Mouse (Mus musculus): ENCODE data around the gene Cyp2w1. TPM values are rescaled to one million over a fixed set of nuclear protein-coding genes. Genes with fewer than 3 reads are reported as not detected.

The Cyp2w1 gene
- polyA plus RNA-seq, 1 experiment from 2014 or later = not detected

GRCm38 (mm10) chr5:139395528-139395927, 43.1 kb downstream of the Cyp2w1 start:
- Histone ChIP-seq H3K27ac (ENCODE audit: low read depth, low read length) (no peak overlapping the region), H3K4me2 (no peak overlapping the region), H3K9ac (ENCODE audit: low read depth, low read length) (no peak overlapping the region), H3K36me3 (ENCODE audit: control insufficient read depth, insufficient read depth, low read length) (peaks cover 14% of the 10 kb centered on the region), H3K27me3 (replicated peaks; ENCODE audit: control insufficient read depth, insufficient read depth, low read length) (no peaks in the 10 kb centered on the region), H3K9me3 (ENCODE audit: control insufficient read depth, low read length) (no peaks in the 10 kb centered on the region), H3K4me1 (replicated peaks; ENCODE audit: control insufficient read depth, insufficient read depth, low read length) (peaks cover 46% of the 10 kb centered on the region), H3K4me3 (ENCODE audit: low read depth, low read length) (no peak overlapping the region)
- WGBS = 93% methylated on average over 4 of the region's 4 CpGs
- no peak for ATAC-seq (replicated peaks; ENCODE audit: low FRiP score)
- DNase-seq (ENCODE audit: low spot score) = no peak

GRCm38 (mm10) chr5:139397359-139397916, 45.0 kb downstream of the Cyp2w1 start:
- Histone ChIP-seq H3K4me2 (no peak overlapping the region), H3K36me3 (ENCODE audit: control insufficient read depth, insufficient read depth, low read length) (peaks cover 9% of the 10 kb centered on the region), H3K27ac (ENCODE audit: low read depth, low read length) (no peak overlapping the region), H3K9ac (ENCODE audit: low read depth, low read length) (no peak overlapping the region), H3K9me3 (ENCODE audit: control insufficient read depth, low read length) (no peaks in the 10 kb centered on the region), H3K4me1 (replicated peaks; ENCODE audit: control insufficient read depth, insufficient read depth, low read length) (peaks cover 32% of the 10 kb centered on the region), H3K27me3 (replicated peaks; ENCODE audit: control insufficient read depth, insufficient read depth, low read length) (no peaks in the 10 kb centered on the region), H3K4me3 (ENCODE audit: low read depth, low read length) (no peak overlapping the region)
- DNase-seq (ENCODE audit: low spot score) (no peak), ATAC-seq (replicated peaks; ENCODE audit: low FRiP score) (no peak)
- WGBS = 82% methylated on average over 4 of the region's 4 CpGs

GRCm38 (mm10) chr5:139397959-139398753, 45.7 kb downstream of the Cyp2w1 start:
- ATAC-seq (replicated peaks; ENCODE audit: low FRiP score) = peak; percentile 76

GRCm38 (mm10) chr5:139398786-139399185, 46.4 kb downstream of the Cyp2w1 start:
- no peaks in the 10 kb centered on the region for H3K9me3 ChIP-seq (ENCODE audit: control insufficient read depth, low read length)
- no peak overlapping the region; the same call in 1 of the 2 replicates for H3K27ac ChIP-seq (ENCODE audit: low read depth, low read length)
- H3K4me3 ChIP-seq (ENCODE audit: low read depth, low read length) = no peak overlapping the region
- no peak overlapping the region for H3K9ac ChIP-seq (ENCODE audit: low read depth, low read length)
- WGBS = 76% methylated on average over 5 of the region's 5 CpGs
- peaks cover 33% of the 10 kb centered on the region for H3K4me1 ChIP-seq (replicated peaks; ENCODE audit: control insufficient read depth, insufficient read depth, low read length)
- ATAC-seq (replicated peaks; ENCODE audit: low FRiP score) = no peak
- DNase-seq (ENCODE audit: low spot score) = no peak
- no peaks in the 10 kb centered on the region for H3K27me3 ChIP-seq (replicated peaks; ENCODE audit: control insufficient read depth, insufficient read depth, low read length)
- H3K4me2 ChIP-seq = no peak overlapping the region
- H3K36me3 ChIP-seq (ENCODE audit: control insufficient read depth, insufficient read depth, low read length) = no peaks in the 10 kb centered on the region

More at GRCm38 (mm10) chr5:139397959-139398753, 45.7 kb downstream of the Cyp2w1 start:
- Histone ChIP-seq H3K4me1 (replicated peaks; ENCODE audit: control insufficient read depth, insufficient read depth, low read length) (peaks cover 32% of the 10 kb centered on the region), H3K4me2 (no peak overlapping the region), H3K4me3 (ENCODE audit: low read depth, low read length) (no peak overlapping the region), H3K36me3 (ENCODE audit: control insufficient read depth, insufficient read depth, low read length) (peaks cover 2% of the 10 kb centered on the region), H3K27me3 (replicated peaks; ENCODE audit: control insufficient read depth, insufficient read depth, low read length) (no peaks in the 10 kb centered on the region), H3K9me3 (ENCODE audit: control insufficient read depth, low read length) (no peaks in the 10 kb centered on the region), H3K9ac (ENCODE audit: low read depth, low read length) (no peak overlapping the region), H3K27ac (ENCODE audit: low read depth, low read length) (no peak overlapping the region; the same call in 1 of the 2 replicates)
- WGBS = 28% methylated on average over 5 of the region's 5 CpGs
- DNase-seq (ENCODE audit: low spot score) = peak; percentile 81

- H3K9me3 ChIP-seq (ENCODE audit: control insufficient read depth, low read length) = no peaks in the 10 kb centered on the region
- no peak overlapping the region for H3K4me3 ChIP-seq (ENCODE audit: low read depth, low read length)
- no peaks in the 10 kb centered on the region for H3K27me3 ChIP-seq (replicated peaks; ENCODE audit: control insufficient read depth, insufficient read depth, low read length)
- ATAC-seq (replicated peaks; ENCODE audit: low FRiP score) (no peak), DNase-seq (ENCODE audit: low spot score) (no peak)
- 90% methylated on average over 14 of the region's 14 CpGs for WGBS
- peaks cover 33% of the 10 kb centered on the region for H3K4me1 ChIP-seq (replicated peaks; ENCODE audit: control insufficient read depth, insufficient read depth, low read length)
- no peak overlapping the region for H3K27ac ChIP-seq (ENCODE audit: low read depth, low read length)
- H3K9ac ChIP-seq (ENCODE audit: low read depth, low read length) = no peak overlapping the region
- no peak overlapping the region for H3K4me2 ChIP-seq
- no peaks in the 10 kb centered on the region for H3K36me3 ChIP-seq (ENCODE audit: control insufficient read depth, insufficient read depth, low read length)
Observed at GRCm38 (mm10) chr5:139399991-139400390, 47.6 kb downstream of the Cyp2w1 start.

- Histone ChIP-seq H3K27ac (ENCODE audit: low read depth, low read length) (no peak overlapping the region), H3K4me1 (replicated peaks; ENCODE audit: control insufficient read depth, insufficient read depth, low read length) (peaks cover 41% of the 10 kb centered on the region), H3K9me3 (ENCODE audit: control insufficient read depth, low read length) (no peaks in the 10 kb centered on the region), H3K9ac (ENCODE audit: low read depth, low read length) (no peak overlapping the region), H3K4me3 (ENCODE audit: low read depth, low read length) (no peak overlapping the region), H3K27me3 (replicated peaks; ENCODE audit: control insufficient read depth, insufficient read depth, low read length) (no peaks in the 10 kb centered on the region), H3K36me3 (ENCODE audit: control insufficient read depth, insufficient read depth, low read length) (no peaks in the 10 kb centered on the region), H3K4me2 (no peak overlapping the region)
- no peak for ATAC-seq (replicated peaks; ENCODE audit: low FRiP score)
- 89% methylated on average over 2 of the region's 2 CpGs for WGBS
- DNase-seq (ENCODE audit: low spot score) = no peak
Observed at GRCm38 (mm10) chr5:139402106-139402505, 49.7 kb downstream of the Cyp2w1 start.

- H3K27ac ChIP-seq (ENCODE audit: low read depth, low read length) = peak overlapping the region; percentile 71; the same call in 1 of the 2 replicates
- H3K27me3 ChIP-seq (replicated peaks; ENCODE audit: control insufficient read depth, insufficient read depth, low read length) = no peaks in the 10 kb centered on the region
- ATAC-seq (replicated peaks; ENCODE audit: low FRiP score) (no peak), DNase-seq (ENCODE audit: low spot score) (no peak)
- peaks cover 32% of the 10 kb centered on the region for H3K4me1 ChIP-seq (replicated peaks; ENCODE audit: control insufficient read depth, insufficient read depth, low read length)
- WGBS = 73% methylated on average over 8 of the region's 8 CpGs
- H3K4me3 ChIP-seq (ENCODE audit: low read depth, low read length) = no peak overlapping the region
- H3K9me3 ChIP-seq (ENCODE audit: control insufficient read depth, low read length) = no peaks in the 10 kb centered on the region
- H3K9ac ChIP-seq (ENCODE audit: low read depth, low read length) = peak overlapping the region; percentile 46; the same call in 1 of the 2 replicates
- no peaks in the 10 kb centered on the region for H3K36me3 ChIP-seq (ENCODE audit: control insufficient read depth, insufficient read depth, low read length)
- no peak overlapping the region for H3K4me2 ChIP-seq
Observed at GRCm38 (mm10) chr5:139403692-139404260, 51.4 kb downstream of the Cyp2w1 start.

- Histone ChIP-seq H3K4me3 (ENCODE audit: low read depth, low read length) (no peak within 1 kb of the TSS), H3K36me3 (ENCODE audit: control insufficient read depth, insufficient read depth, low read length) (no peaks in the 10 kb centered on the region), H3K4me2 (peak within 1 kb of the TSS; percentile 16), H3K4me1 (replicated peaks; ENCODE audit: control insufficient read depth, insufficient read depth, low read length) (peaks cover 29% of the 10 kb centered on the region), H3K9ac (ENCODE audit: low read depth, low read length) (peak within 1 kb of the TSS; percentile 46), H3K27ac (ENCODE audit: low read depth, low read length) (peak within 1 kb of the TSS; percentile 71), H3K27me3 (replicated peaks; ENCODE audit: control insufficient read depth, insufficient read depth, low read length) (no peaks in the 10 kb centered on the region), H3K9me3 (ENCODE audit: control insufficient read depth, low read length) (no peaks in the 10 kb centered on the region)
- DNase-seq (ENCODE audit: low spot score) = no peak
- WGBS = 43% methylated on average over 6 of the region's 6 CpGs
- peak; percentile 87 for ATAC-seq (replicated peaks; ENCODE audit: low FRiP score)
Observed at GRCm38 (mm10) chr5:139404801-139405401, 52.5 kb downstream of the Cyp2w1 start, which contains the start of gene C130050O18Rik. Gene C130050O18Rik (plus strand): TSS chr5:139405280.
